Mouse (Mus musculus): Measurements from ENCODE around the gene Man1a2. TPM values are rescaled to one million over a fixed set of nuclear protein-coding genes. Genes with fewer than 3 reads are reported as not detected.

The Man1a2 gene
- polyA plus RNA-seq, 1 experiment from 2014 or later: 57.8 TPM

- Histone ChIP-seq H3K9ac (ENCODE audit: low read length) (no peak overlapping the region), H3K36me3 (ENCODE audit: control insufficient read depth, insufficient read depth, low read length) (no peaks in the 10 kb centered on the region; the same call in 1 of the 2 replicates), H3K27me3 (ENCODE audit: control insufficient read depth, insufficient read depth, low read length) (no peaks in the 10 kb centered on the region), H3K4me2 (ENCODE audit: low read depth) (no peak overlapping the region), H3K4me3 (ENCODE audit: low read depth, low read length) (no peak overlapping the region), H3K9me3 (ENCODE audit: control insufficient read depth, low read length) (no peaks in the 10 kb centered on the region), H3K4me1 (ENCODE audit: control insufficient read depth, insufficient read depth, low read length) (no peaks in the 10 kb centered on the region), H3K27ac (ENCODE audit: low read depth, low read length) (no peak overlapping the region)
- 93% methylated on average over 2 of the region's 2 CpGs for WGBS
- no peak for ATAC-seq (ENCODE audit: insufficient read depth, low FRiP score, low TSS enrichment)
- DNase-seq (ENCODE audit: low spot score): no peak
Observed at GRCm38 (mm10) chr3:100561561-100562175, 123.6 kb downstream of the Man1a2 start.

- H3K27ac ChIP-seq (ENCODE audit: low read depth, low read length): no peak overlapping the region
- H3K36me3 ChIP-seq (ENCODE audit: control insufficient read depth, insufficient read depth, low read length): no peaks in the 10 kb centered on the region
- 95% methylated on average over 7 of the region's 7 CpGs for WGBS
- H3K4me2 ChIP-seq (ENCODE audit: low read depth): no peak overlapping the region
- H3K9me3 ChIP-seq (ENCODE audit: control insufficient read depth, low read length): no peaks in the 10 kb centered on the region
- ATAC-seq (ENCODE audit: insufficient read depth, low FRiP score, low TSS enrichment) (no peak), DNase-seq (ENCODE audit: low spot score) (no peak)
- no peaks in the 10 kb centered on the region for H3K27me3 ChIP-seq (ENCODE audit: control insufficient read depth, insufficient read depth, low read length)
- H3K4me3 ChIP-seq (ENCODE audit: low read depth, low read length): no peak overlapping the region
- H3K9ac ChIP-seq (ENCODE audit: low read length): no peak overlapping the region
- no peaks in the 10 kb centered on the region for H3K4me1 ChIP-seq (ENCODE audit: control insufficient read depth, insufficient read depth, low read length)
Observed at GRCm38 (mm10) chr3:100559431-100559830, 125.9 kb downstream of the Man1a2 start.

- no peak overlapping the region for H3K4me2 ChIP-seq (ENCODE audit: low read depth)
Observed at GRCm38 (mm10) chr3:100558211-100558708, 127.0 kb downstream of the Man1a2 start.

DNA sequence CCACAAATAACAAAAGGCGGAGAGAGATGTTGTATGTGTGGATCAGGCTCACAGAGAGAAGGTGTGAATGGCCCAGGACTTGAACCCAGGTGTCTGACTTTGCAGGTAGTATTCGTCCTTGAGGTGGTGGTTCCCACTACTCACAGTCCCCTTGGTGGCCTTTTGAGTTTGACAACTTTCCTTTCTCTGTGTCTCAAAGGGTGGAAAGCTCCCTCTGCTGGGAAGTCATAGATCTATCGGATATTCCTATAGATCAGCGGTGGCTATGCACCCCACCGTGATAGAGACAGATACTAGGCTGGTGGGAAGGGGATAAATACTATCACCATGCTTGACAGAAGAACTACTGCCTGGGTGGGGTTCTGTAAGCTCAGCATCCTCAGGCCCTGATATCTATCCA, 130.5 kb downstream of the Man1a2 start:
- Histone ChIP-seq H3K27ac (ENCODE audit: low read depth, low read length) (no peak overlapping the region), H3K9me3 (ENCODE audit: control insufficient read depth, low read length) (no peaks in the 10 kb centered on the region), H3K36me3 (ENCODE audit: control insufficient read depth, insufficient read depth, low read length) (no peaks in the 10 kb centered on the region), H3K4me1 (ENCODE audit: control insufficient read depth, insufficient read depth, low read length) (no peaks in the 10 kb centered on the region), H3K4me3 (ENCODE audit: low read depth, low read length) (no peak overlapping the region), H3K27me3 (ENCODE audit: control insufficient read depth, insufficient read depth, low read length) (no peaks in the 10 kb centered on the region), H3K9ac (ENCODE audit: low read length) (no peak overlapping the region), H3K4me2 (ENCODE audit: low read depth) (no peak overlapping the region)
- ATAC-seq (ENCODE audit: insufficient read depth, low FRiP score, low TSS enrichment) (no peak), DNase-seq (ENCODE audit: low spot score) (peak; percentile 17)
- 55% methylated on average over 5 of the region's 5 CpGs for WGBS

More at GRCm38 (mm10) chr3:100558211-100558708, 127.0 kb downstream of the Man1a2 start:
- H3K4me3 ChIP-seq (ENCODE audit: low read depth, low read length): no peak overlapping the region
- no peak overlapping the region for H3K9ac ChIP-seq (ENCODE audit: low read length)
- H3K36me3 ChIP-seq (ENCODE audit: control insufficient read depth, insufficient read depth, low read length): no peaks in the 10 kb centered on the region
- no peak overlapping the region for H3K27ac ChIP-seq (ENCODE audit: low read depth, low read length)
- DNase-seq (ENCODE audit: low spot score) (no peak), ATAC-seq (ENCODE audit: insufficient read depth, low FRiP score, low TSS enrichment) (no peak)
- no peaks in the 10 kb centered on the region for H3K9me3 ChIP-seq (ENCODE audit: control insufficient read depth, low read length)
- no peaks in the 10 kb centered on the region for H3K4me1 ChIP-seq (ENCODE audit: control insufficient read depth, insufficient read depth, low read length)
- WGBS: 78% methylated on average over 4 of the region's 4 CpGs
- no peaks in the 10 kb centered on the region for H3K27me3 ChIP-seq (ENCODE audit: control insufficient read depth, insufficient read depth, low read length)

- H3K9me3 ChIP-seq (ENCODE audit: control insufficient read depth, low read length): no peaks in the 10 kb centered on the region
- H3K36me3 ChIP-seq (ENCODE audit: control insufficient read depth, insufficient read depth, low read length): no peaks in the 10 kb centered on the region
- no peak overlapping the region for H3K27ac ChIP-seq (ENCODE audit: low read depth, low read length)
- H3K27me3 ChIP-seq (ENCODE audit: control insufficient read depth, insufficient read depth, low read length): no peaks in the 10 kb centered on the region
- no peak overlapping the region for H3K4me2 ChIP-seq (ENCODE audit: low read depth)
- H3K9ac ChIP-seq (ENCODE audit: low read length): no peak overlapping the region
- WGBS: 88% methylated on average over 3 of the region's 3 CpGs
- DNase-seq (ENCODE audit: low spot score): no peak
- no peak for ATAC-seq (ENCODE audit: insufficient read depth, low FRiP score, low TSS enrichment)
- no peaks in the 10 kb centered on the region for H3K4me1 ChIP-seq (ENCODE audit: control insufficient read depth, insufficient read depth, low read length)
- H3K4me3 ChIP-seq (ENCODE audit: low read depth, low read length): no peak overlapping the region
Observed at GRCm38 (mm10) chr3:100552171-100552570, 133.1 kb downstream of the Man1a2 start.

- no peak overlapping the region for H3K9ac ChIP-seq (ENCODE audit: low read length)
- H3K4me1 ChIP-seq (ENCODE audit: control insufficient read depth, insufficient read depth, low read length): no peaks in the 10 kb centered on the region
- ATAC-seq (ENCODE audit: insufficient read depth, low FRiP score, low TSS enrichment): no peak
- H3K4me3 ChIP-seq (ENCODE audit: low read depth, low read length): no peak overlapping the region
- no peak overlapping the region for H3K4me2 ChIP-seq (ENCODE audit: low read depth)
- no peak overlapping the region for H3K27ac ChIP-seq (ENCODE audit: low read depth, low read length)
- DNase-seq (ENCODE audit: low spot score): no peak
- no peaks in the 10 kb centered on the region for H3K36me3 ChIP-seq (ENCODE audit: control insufficient read depth, insufficient read depth, low read length)
- WGBS: 88% methylated on average over 3 of the region's 3 CpGs
- no peaks in the 10 kb centered on the region for H3K27me3 ChIP-seq (ENCODE audit: control insufficient read depth, insufficient read depth, low read length)
- no peaks in the 10 kb centered on the region for H3K9me3 ChIP-seq (ENCODE audit: control insufficient read depth, low read length)
Observed at GRCm38 (mm10) chr3:100547913-100548292, 137.4 kb downstream of the Man1a2 start.

GRCm38 (mm10) chr3:100547162-100547912, 138.0 kb downstream of the Man1a2 start:
- no peak for DNase-seq (ENCODE audit: low spot score)
- ATAC-seq (ENCODE audit: insufficient read depth, low FRiP score, low TSS enrichment): no peak
- Histone ChIP-seq H3K4me2 (ENCODE audit: low read depth) (no peak overlapping the region), H3K9ac (ENCODE audit: low read length) (no peak overlapping the region), H3K27ac (ENCODE audit: low read depth, low read length) (no peak overlapping the region), H3K27me3 (ENCODE audit: control insufficient read depth, insufficient read depth, low read length) (no peaks in the 10 kb centered on the region), H3K4me3 (ENCODE audit: low read depth, low read length) (no peak overlapping the region), H3K9me3 (ENCODE audit: control insufficient read depth, low read length) (no peaks in the 10 kb centered on the region), H3K4me1 (ENCODE audit: control insufficient read depth, insufficient read depth, low read length) (no peaks in the 10 kb centered on the region), H3K36me3 (ENCODE audit: control insufficient read depth, insufficient read depth, low read length) (no peaks in the 10 kb centered on the region)
- WGBS: 81% methylated on average over 10 of the region's 10 CpGs

DNA sequence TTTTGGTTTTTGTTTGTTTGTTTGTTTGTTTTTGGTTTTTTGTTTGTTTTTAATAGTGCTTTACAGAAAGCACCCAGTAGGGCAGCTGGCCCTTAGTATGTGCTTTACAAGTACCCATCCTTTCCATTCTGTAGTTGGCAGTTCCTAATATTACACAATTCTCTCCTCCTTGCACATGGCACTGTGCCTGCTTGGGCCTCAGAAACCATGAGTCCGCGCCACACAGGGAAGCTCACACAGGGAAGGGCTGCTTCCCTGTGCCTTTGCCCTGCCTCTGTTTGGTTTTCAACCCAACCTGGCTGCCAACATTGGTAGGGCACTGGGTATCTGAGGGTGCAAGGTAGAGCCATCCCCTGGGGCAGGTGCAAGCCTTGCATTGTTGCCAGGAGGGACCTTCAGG, 148.6 kb downstream of the Man1a2 start:
- H3K9ac ChIP-seq (ENCODE audit: low read length): no peak overlapping the region
- ATAC-seq (ENCODE audit: insufficient read depth, low FRiP score, low TSS enrichment) (no peak), DNase-seq (ENCODE audit: low spot score) (no peak)
- H3K27ac ChIP-seq (ENCODE audit: low read depth, low read length): no peak overlapping the region
- no peak overlapping the region for H3K4me3 ChIP-seq (ENCODE audit: low read depth, low read length)
- no peak overlapping the region for H3K4me2 ChIP-seq (ENCODE audit: low read depth)
- 96% methylated on average over 2 of the region's 2 CpGs for WGBS
- no peaks in the 10 kb centered on the region for H3K36me3 ChIP-seq (ENCODE audit: control insufficient read depth, insufficient read depth, low read length)
- H3K4me1 ChIP-seq (ENCODE audit: control insufficient read depth, insufficient read depth, low read length): no peaks in the 10 kb centered on the region
- H3K9me3 ChIP-seq (ENCODE audit: control insufficient read depth, low read length): no peaks in the 10 kb centered on the region
- no peaks in the 10 kb centered on the region for H3K27me3 ChIP-seq (ENCODE audit: control insufficient read depth, insufficient read depth, low read length)

GRCm38 (mm10) chr3:100535902-100536301, 149.4 kb downstream of the Man1a2 start:
- H3K4me3 ChIP-seq (ENCODE audit: low read depth, low read length): no peak overlapping the region
- DNase-seq (ENCODE audit: low spot score) (no peak), ATAC-seq (ENCODE audit: insufficient read depth, low FRiP score, low TSS enrichment) (no peak)
- no peaks in the 10 kb centered on the region for H3K9me3 ChIP-seq (ENCODE audit: control insufficient read depth, low read length)
- H3K9ac ChIP-seq (ENCODE audit: low read length): no peak overlapping the region
- no peaks in the 10 kb centered on the region for H3K4me1 ChIP-seq (ENCODE audit: control insufficient read depth, insufficient read depth, low read length)
- H3K27me3 ChIP-seq (ENCODE audit: control insufficient read depth, insufficient read depth, low read length): no peaks in the 10 kb centered on the region
- WGBS: 76% methylated on average over 4 of the region's 4 CpGs
- H3K27ac ChIP-seq (ENCODE audit: low read depth, low read length): no peak overlapping the region
- H3K36me3 ChIP-seq (ENCODE audit: control insufficient read depth, insufficient read depth, low read length): no peaks in the 10 kb centered on the region
- no peak overlapping the region for H3K4me2 ChIP-seq (ENCODE audit: low read depth)

All from neural tube, embryonic 11.5 days (tissue).